Mouse (Mus musculus) heart, postnatal 36 days (tissue): ENCODE data around the gene Rev3l. TPM values are rescaled to one million over a fixed set of nuclear protein-coding genes. Genes with fewer than 3 reads are reported as not detected.

Experiments
- total RNA-seq, 2 experiments: library from RNA; stranded (reverse); gene quantifications; 2 replicates each; pipeline ENCODE4 v1.2.3; 2021

Rev3l gene
- total RNA-seq, 2 experiments from 2014 or later, result 14.3 to 17.9 TPM

Other genes starting within 250 kb of the Rev3l start
- gene Traf3ip2, start 119.2 kb upstream of the Rev3l start, total RNA-seq, result 1 to 10 TPM; 7.2 to 8.0 TPM
- 1 to 10 TPM; 3.4 to 3.5 TPM for gene Mfsd4b4, start 167.1 kb downstream of the Rev3l start, total RNA-seq
- gene Mfsd4b2, start 194.8 kb downstream of the Rev3l start, total RNA-seq, result under 1 TPM in 1 of 2 experiments, not detected in 1; 0.11 TPM
- 1 to 10 TPM; 5.3 to 6.7 TPM for gene Mfsd4b3, start 228.0 kb downstream of the Rev3l start, total RNA-seq